Mouse (Mus musculus): Measurements from ENCODE around the gene Polrmt. TPM values are rescaled to one million over a fixed set of nuclear protein-coding genes. Genes with fewer than 3 reads are reported as not detected.

Polrmt gene
- polyA plus RNA-seq, 1 experiment: 66.3 TPM

- Histone ChIP-seq H3K27ac (ENCODE audit: insufficient read depth, low read depth, low read length) (no peak within 1 kb of the TSS), H3K27me3 (replicated peaks; ENCODE audit: control insufficient read depth, insufficient read depth, low read length) (no peaks in the 10 kb centered on the region), H3K4me1 (ENCODE audit: control insufficient read depth, insufficient read depth, low read length) (peaks cover 3% of the 10 kb centered on the region; the same call in 1 of the 2 replicates), H3K4me3 (ENCODE audit: insufficient read depth, low read depth, low read length) (no peak within 1 kb of the TSS), H3K36me3 (ENCODE audit: control insufficient read depth, insufficient read depth, low read length) (no peaks in the 10 kb centered on the region)
- WGBS: 79% methylated on average over 4 of the region's 4 CpGs
- no peak for TF ChIP-seq POLR2A (IDR thresholded peaks at IDR 0.05; ENCODE audit: low read depth, low read length)
- DNase-seq: no peak
These were observed 57.7 kb downstream of the Polrmt start, which contains the start of gene Gzmm for GRCm38 (mm10) chr10:79688720-79689119. Gzmm (plus strand) TSS chr10:79689020.

- DNase-seq: no peak
- H3K27me3 ChIP-seq (replicated peaks; ENCODE audit: control insufficient read depth, insufficient read depth, low read length): no peaks in the 10 kb centered on the region
- peaks cover 10% of the 10 kb centered on the region; the same call in 1 of the 2 replicates for H3K4me1 ChIP-seq (ENCODE audit: control insufficient read depth, insufficient read depth, low read length)
- H3K4me3 ChIP-seq (ENCODE audit: insufficient read depth, low read depth, low read length): no peak overlapping the region
- TF ChIP-seq CTCF (conservative IDR thresholded peaks at IDR 0.05; ENCODE audit: insufficient read depth, insufficient read length, low read depth, low read length) (no peak), POLR2A (IDR thresholded peaks at IDR 0.05; ENCODE audit: low read depth, low read length) (no peak)
- WGBS: 92% methylated on average over 6 of the region's 6 CpGs
- H3K27ac ChIP-seq (ENCODE audit: insufficient read depth, low read depth, low read length): no peak overlapping the region
- H3K36me3 ChIP-seq (ENCODE audit: control insufficient read depth, insufficient read depth, low read length): no peaks in the 10 kb centered on the region
These were observed 58.9 kb downstream of the Polrmt start for GRCm38 (mm10) chr10:79687513-79687912.

DNA sequence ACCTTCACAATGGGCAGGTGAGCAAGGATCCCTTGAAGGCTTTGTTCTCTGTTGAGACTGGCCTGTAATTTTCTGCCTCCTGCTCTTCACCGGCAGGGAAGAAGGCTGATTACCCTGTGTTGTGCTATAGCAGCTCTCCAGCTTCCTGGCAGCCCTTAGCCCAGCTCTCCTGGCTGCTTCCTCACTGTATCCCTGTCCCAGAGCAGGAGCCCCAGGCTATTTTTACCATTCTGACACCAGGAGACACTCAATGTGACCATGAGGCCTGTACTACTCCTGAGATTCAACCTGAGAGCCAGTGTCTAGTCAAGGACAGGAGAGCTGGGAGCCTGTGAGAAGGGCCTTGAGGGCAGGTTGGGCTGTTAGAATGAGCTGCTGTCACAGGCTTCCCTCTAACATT lies 59.7 kb downstream of the Polrmt start:
- Histone ChIP-seq H3K27ac (ENCODE audit: insufficient read depth, low read depth, low read length) (no peak overlapping the region), H3K27me3 (replicated peaks; ENCODE audit: control insufficient read depth, insufficient read depth, low read length) (no peaks in the 10 kb centered on the region), H3K36me3 (ENCODE audit: control insufficient read depth, insufficient read depth, low read length) (no peaks in the 10 kb centered on the region), H3K4me1 (ENCODE audit: control insufficient read depth, insufficient read depth, low read length) (peaks cover 10% of the 10 kb centered on the region; the same call in 1 of the 2 replicates), H3K4me3 (ENCODE audit: insufficient read depth, low read depth, low read length) (no peak overlapping the region)
- 84% methylated on average over 1 of the region's 1 CpGs for WGBS
- no peak for DNase-seq
- TF ChIP-seq CTCF (conservative IDR thresholded peaks at IDR 0.05; ENCODE audit: insufficient read depth, insufficient read length, low read depth, low read length): no peak
- no peak for TF ChIP-seq POLR2A (IDR thresholded peaks at IDR 0.05; ENCODE audit: low read depth, low read length)

DNA sequence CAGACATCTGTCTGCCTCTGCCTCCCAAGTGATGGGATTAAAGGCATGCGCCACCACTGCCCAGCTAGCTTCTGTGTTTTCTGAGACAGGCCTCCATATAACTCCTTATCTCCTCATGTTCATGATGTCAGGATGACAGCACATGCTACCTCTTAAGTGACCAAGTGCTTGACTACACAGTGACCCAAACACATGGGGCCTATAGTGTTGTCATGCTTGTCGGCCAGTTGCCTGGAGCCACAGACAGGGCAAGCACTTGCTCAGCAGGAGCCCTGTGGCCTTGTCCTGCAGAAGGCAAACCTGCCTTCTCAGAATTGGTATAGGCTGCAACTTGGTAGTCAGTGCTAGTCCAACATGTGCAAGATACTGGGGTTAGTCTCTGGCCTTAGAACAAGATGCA lies 60.2 kb downstream of the Polrmt start:
- WGBS: 91% methylated on average over 2 of the region's 2 CpGs
- Histone ChIP-seq H3K4me1 (ENCODE audit: control insufficient read depth, insufficient read depth, low read length) (peaks cover 10% of the 10 kb centered on the region; the same call in 1 of the 2 replicates), H3K27me3 (replicated peaks; ENCODE audit: control insufficient read depth, insufficient read depth, low read length) (no peaks in the 10 kb centered on the region), H3K27ac (ENCODE audit: insufficient read depth, low read depth, low read length) (no peak overlapping the region), H3K36me3 (ENCODE audit: control insufficient read depth, insufficient read depth, low read length) (no peaks in the 10 kb centered on the region), H3K4me3 (ENCODE audit: insufficient read depth, low read depth, low read length) (no peak overlapping the region)
- TF ChIP-seq CTCF (conservative IDR thresholded peaks at IDR 0.05; ENCODE audit: insufficient read depth, insufficient read length, low read depth, low read length): no peak
- TF ChIP-seq POLR2A (IDR thresholded peaks at IDR 0.05; ENCODE audit: low read depth, low read length): no peak
- no peak for DNase-seq

Other genes starting within 250 kb of the Polrmt start
- 58.1 and 66.2 TPM in 2 replicates for gene Plpp2, start 212.8 kb downstream of the Polrmt start, polyA plus RNA-seq (2012; rRNA removed)
- 35.0 and 45.0 TPM in 2 replicates for gene Mier2, start 191.4 kb downstream of the Polrmt start, polyA plus RNA-seq (2012; rRNA removed)
- 0.05 TPM in 1 of 2 replicates, not detected in the other for gene Theg, start 159.2 kb downstream of the Polrmt start, polyA plus RNA-seq (2012; rRNA removed)
- 0.03 and 0.07 TPM in 2 replicates for gene C2cd4c, start 132.6 kb downstream of the Polrmt start, polyA plus RNA-seq (2012; rRNA removed)
- gene Shc2, start 108.7 kb downstream of the Polrmt start, polyA plus RNA-seq (2012; rRNA removed): 0.97 and 1.6 TPM in 2 replicates
- 0.17 TPM in 1 of 2 replicates, not detected in the other for gene Odf3l2, start 100.8 kb downstream of the Polrmt start, polyA plus RNA-seq (2012; rRNA removed)
- 0.44 TPM in 1 of 2 replicates, not detected in the other for gene Madcam1, start 82.0 kb downstream of the Polrmt start, polyA plus RNA-seq (2012; rRNA removed)
- 60.3 and 75.2 TPM in 2 replicates for gene Tpgs1, start 77.2 kb downstream of the Polrmt start, polyA plus RNA-seq (2012; rRNA removed)
- 159 and 183 TPM in 2 replicates for gene Cdc34, start 64.4 kb downstream of the Polrmt start, polyA plus RNA-seq (2012; rRNA removed)
- gene Gzmm, start 57.6 kb downstream of the Polrmt start, polyA plus RNA-seq (2012; rRNA removed): 0.34 and 0.94 TPM in 2 replicates
- 825 and 914 TPM in 2 replicates for gene Bsg, start 42.1 kb downstream of the Polrmt start, polyA plus RNA-seq (2012; rRNA removed)
- gene Hcn2, start 29.9 kb downstream of the Polrmt start, polyA plus RNA-seq (2012; rRNA removed): 1.5 and 1.9 TPM in 2 replicates
- gene Fgf22, start 8.5 kb upstream of the Polrmt start, polyA plus RNA-seq (2012; rRNA removed): not detected in 2 replicates
- 90.2 and 122 TPM in 2 replicates for gene Rnf126, start 20.4 kb upstream of the Polrmt start, polyA plus RNA-seq (2012; rRNA removed)
- gene Fstl3, start 30.7 kb upstream of the Polrmt start, polyA plus RNA-seq (2012; rRNA removed): 17.0 and 24.1 TPM in 2 replicates
- gene Prss57, start 44.4 kb upstream of the Polrmt start, polyA plus RNA-seq (2012; rRNA removed): 0.03 and 0.08 TPM in 2 replicates
- 110 and 121 TPM in 2 replicates for gene Palm, start 47.0 kb upstream of the Polrmt start, polyA plus RNA-seq (2012; rRNA removed)
- gene Misp, start 74.4 kb upstream of the Polrmt start, polyA plus RNA-seq (2012; rRNA removed): 17.9 and 19.9 TPM in 2 replicates
- 184 and 198 TPM in 2 replicates for gene Ptbp1, start 107.8 kb upstream of the Polrmt start, polyA plus RNA-seq (2012; rRNA removed)
- 0.67 and 0.99 TPM in 2 replicates for gene Prtn3, start 127.9 kb upstream of the Polrmt start, polyA plus RNA-seq (2012; rRNA removed)
- gene Plppr3, start 128.1 kb upstream of the Polrmt start, polyA plus RNA-seq (2012; rRNA removed): 2.7 and 3.2 TPM in 2 replicates
- 0.10 TPM in 1 of 2 replicates, not detected in the other for gene Elane, start 139.7 kb upstream of the Polrmt start, polyA plus RNA-seq (2012; rRNA removed)
- 1,335 and 2,389 TPM in 2 replicates for gene Cfd, start 144.3 kb upstream of the Polrmt start, polyA plus RNA-seq (2012; rRNA removed)
- 57.1 and 75.4 TPM in 2 replicates for gene Med16, start 162.3 kb upstream of the Polrmt start, polyA plus RNA-seq (2012; rRNA removed)
- gene Gm26602, start 164.3 kb upstream of the Polrmt start, polyA plus RNA-seq (2012; rRNA removed): not detected in 2 replicates
- 5.6 and 9.2 TPM in 2 replicates for gene Kiss1r, start 170.4 kb upstream of the Polrmt start, polyA plus RNA-seq (2012; rRNA removed)
- gene R3hdm4, start 174.6 kb upstream of the Polrmt start, polyA plus RNA-seq (2012; rRNA removed): 146 and 154 TPM in 2 replicates
- 6.7 and 8.1 TPM in 2 replicates for gene Arid3a, start 180.5 kb upstream of the Polrmt start, polyA plus RNA-seq (2012; rRNA removed)
- 60.4 and 67.5 TPM in 2 replicates for gene Wdr18, start 213.6 kb upstream of the Polrmt start, polyA plus RNA-seq (2012; rRNA removed)
- gene Grin3b, start 224.1 kb upstream of the Polrmt start, polyA plus RNA-seq (2012; rRNA removed): 1.6 and 2.0 TPM in 2 replicates
- gene Tmem259, start 237.7 kb upstream of the Polrmt start, polyA plus RNA-seq (2012; rRNA removed): 262 and 316 TPM in 2 replicates
- gene Cnn2, start 242.0 kb upstream of the Polrmt start, polyA plus RNA-seq (2012; rRNA removed): 52.3 and 55.5 TPM in 2 replicates
- gene Abca7, start 249.9 kb upstream of the Polrmt start, polyA plus RNA-seq (2012; rRNA removed): 10.6 and 11.8 TPM in 2 replicates

Measured in kidney, adult 2 months (tissue).